Mouse (Mus musculus): Measurements from ENCODE around the gene Adh6a.

GRCm38 (mm10) chr3:138333910-138334309, 20.8 kb downstream of the Adh6a start:
- TF ChIP-seq CTCF (IDR thresholded peaks at IDR 0.05; ENCODE audit: low read depth): no peak
- TF ChIP-seq EP300 (IDR thresholded peaks at IDR 0.05; ENCODE audit: low read depth): no peak
